Mouse (Mus musculus): ENCODE data around the gene Dennd1b.

DNA sequence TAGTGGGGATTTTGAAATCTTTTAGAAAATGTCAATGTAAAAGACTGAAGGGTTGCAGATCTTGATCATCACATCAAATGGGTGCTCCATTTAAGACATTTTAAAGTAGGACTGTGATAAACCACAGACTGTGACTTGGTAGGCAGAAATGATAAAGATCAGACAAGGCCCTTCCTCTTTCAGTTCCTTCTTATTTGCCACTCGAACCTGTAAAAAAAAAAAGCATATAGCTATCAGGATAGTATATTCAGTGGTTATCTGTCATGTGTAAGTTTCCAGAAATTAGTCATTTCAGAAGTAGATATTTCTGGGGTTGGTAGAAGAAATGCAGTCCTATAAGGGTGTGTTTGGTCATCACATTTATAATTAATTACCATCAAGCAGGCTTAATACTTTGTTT, 12.7 kb downstream of the Dennd1b start:
- TF ChIP-seq POLR2A (IDR thresholded peaks at IDR 0.05; ENCODE audit: low read depth, low read length) (no peak), CTCF (IDR thresholded peaks at IDR 0.05; ENCODE audit: extremely low read depth, insufficient read depth, insufficient read length, insufficient replicate concordance) (no peak)
